Mouse (Mus musculus): Measurements from ENCODE around the gene Vps25.

DNA sequence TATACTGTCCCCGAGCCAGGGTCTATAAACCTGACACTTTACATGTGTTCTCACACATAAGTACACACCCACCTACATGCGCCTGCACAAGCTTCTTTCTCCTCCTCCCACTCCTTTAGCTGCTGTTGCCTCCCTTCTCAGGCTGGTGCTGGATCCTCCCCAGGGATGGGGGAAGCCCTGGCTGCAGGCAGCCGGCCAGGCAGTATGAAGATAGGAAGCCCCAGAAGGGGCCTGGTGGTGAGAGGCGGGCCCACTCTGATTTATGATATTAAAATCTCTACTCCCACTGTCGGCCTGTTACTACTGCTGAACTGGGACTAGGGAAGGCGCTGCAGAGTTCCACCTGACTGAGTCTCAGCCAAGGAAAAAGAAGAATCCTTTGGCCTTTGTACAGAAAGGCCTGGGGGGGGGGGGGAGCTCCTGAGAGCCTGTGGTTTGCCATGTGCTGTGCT is 5.8 kb downstream of the Vps25 start:
- TF ChIP-seq CTCF (IDR thresholded peaks at IDR 0.05 in 2 of 3, conservative IDR thresholded peaks at IDR 0.05 in 1 of 3; ENCODE audit: control insufficient read depth in 1 of 3, insufficient read depth in 1 of 3, low read depth in 2 of 3, low read length in 3 of 3, poor library complexity in 1 of 3, severe bottlenecking in 1 of 3) (no peak), RCOR1 (IDR thresholded peaks at IDR 0.05; ENCODE audit: low read depth, low read length) (peak; percentile 95), NRF1 (IDR thresholded peaks at IDR 0.05; ENCODE audit: insufficient read depth, low read depth, low read length, poor library complexity, severe bottlenecking) (no peak), EP300 (IDR thresholded peaks at IDR 0.05; ENCODE audit: low read depth in 1 of 2, low read length in 2 of 2) (peak; percentile 21 to 22; a peak in 2 of 4 replicates), SIN3A (IDR thresholded peaks at IDR 0.05; ENCODE audit: low read length) (no peak), TCF12 (IDR thresholded peaks at IDR 0.05; ENCODE audit: low read depth, low read length) (no peak), MYC (IDR thresholded peaks at IDR 0.05; ENCODE audit: low read depth, low read length) (no peak), POLR2AphosphoS2 (IDR thresholded peaks at IDR 0.05; ENCODE audit: low read length) (no peak), ZNF384 (IDR thresholded peaks at IDR 0.05; ENCODE audit: low read depth, low read length) (no peak), POLR2A (IDR thresholded peaks at IDR 0.05; ENCODE audit: control insufficient read depth in 1 of 2, insufficient read depth in 1 of 2, low read depth in 1 of 2, low read length in 2 of 2, poor library complexity in 1 of 2) (no peak), RAD21 (IDR thresholded peaks at IDR 0.05; ENCODE audit: low read depth, low read length) (no peak)

Measured in MEL (cell line).